Comparison of ENCODE assay signal across 33 mouse cellular contexts in the genomic region with DNA sequence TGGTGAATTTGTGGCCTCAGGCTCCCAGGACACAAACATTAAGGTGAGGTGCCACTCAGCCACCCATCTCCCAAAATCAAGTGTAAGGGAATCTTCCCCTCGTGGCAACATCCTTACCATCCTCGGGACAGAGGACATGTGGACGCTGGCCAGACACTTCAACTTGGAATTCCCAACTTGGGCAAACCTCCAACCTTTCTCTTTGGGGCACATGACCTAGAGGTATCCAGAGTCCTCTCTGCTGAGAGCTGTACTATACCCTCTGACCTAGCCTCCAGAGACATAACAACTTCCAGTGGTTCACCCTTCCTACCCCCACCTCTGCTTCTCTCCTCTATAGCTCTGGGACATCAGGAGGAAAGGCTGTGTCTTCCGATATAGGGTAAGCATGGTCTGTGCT. TPM values are rescaled to one million over a fixed set of nuclear protein-coding genes. Genes with fewer than 3 reads are reported as not detected.
DNase-seq lines count a peak whose midpoint lies in the region; ATAC-seq and TF ChIP-seq lines count a peak whose summit lies in the region.
"Had no signal": no experiment of that assay in that cellular context is flagged by ENCODE, and none has a peak within 500 bp of the region (broad histone marks: within the 10 kb centered on the region; RNA-seq: fewer than 3 reads in every experiment).

No protein-coding gene starts in this region.

- no peak overlapping the region for H3K9ac ChIP-seq in heart, embryonic 12.5 days
- H3K9ac ChIP-seq in kidney, embryonic 16.5 days (replicated peaks; ENCODE audit: low read length) = no peak overlapping the region
- H3K9ac ChIP-seq in kidney, postnatal 0 days (ENCODE audit: low read depth, low read length) = no peak overlapping the region
- H3K9ac ChIP-seq: embryonic facial prominence, embryonic 13.5 days; forebrain, embryonic 15.5 days; hindbrain, embryonic 13.5 days; limb, embryonic 15.5 days; liver, embryonic 13.5 days; midbrain, embryonic 15.5 days had no signal

- H3K36me3 ChIP-seq in heart, embryonic 12.5 days = peaks cover 86% of the 10 kb centered on the region
- H3K36me3 ChIP-seq in kidney, embryonic 16.5 days (ENCODE audit: insufficient read depth, low read length) = peaks cover 57% of the 10 kb centered on the region
- H3K36me3 ChIP-seq in kidney, postnatal 0 days (ENCODE audit: insufficient read depth, low read length) = peaks cover 40% of the 10 kb centered on the region; the same call in 1 of the 2 replicates

- DNase-seq in heart, postnatal 10 days = peak; percentile 29 to 31
- peak; percentile 87 to 91 for DNase-seq in kidney, adult 8-10 months
- DNase-seq in kidney, postnatal 0 days (ENCODE audit: low spot score) = no peak
- peak; percentile 83 to 90 for DNase-seq in kidney, postnatal 36 days
- no peak for DNase-seq in ovary, postnatal 14 days (ENCODE audit: low spot score)
- DNase-seq: adrenal gland, postnatal 36 days; cerebellum, adult 18-20 months; cerebellum, postnatal 10 days; gastrocnemius, adult 2 months; heart, adult 2 months; layer of hippocampus, postnatal 36 days; liver, embryonic 13.5 days; lung, postnatal 10 days; right cerebral cortex, adult 18-20 months; spleen, adult 18-20 months; thymus, postnatal 14 days had no signal

- H3K4me3 ChIP-seq in heart, embryonic 12.5 days = no peak overlapping the region
- H3K4me3 ChIP-seq in kidney, embryonic 16.5 days (ENCODE audit: low read length) = no peak overlapping the region
- H3K4me3 ChIP-seq in kidney, postnatal 0 days (replicated peaks; ENCODE audit: low read depth, low read length) = no peak overlapping the region
- H3K4me3 ChIP-seq: embryonic facial prominence, embryonic 13.5 days; forebrain, embryonic 10.5 days; forebrain, embryonic 15.5 days; gastrocnemius, adult 2 months; heart, adult 2 months; hindbrain, embryonic 13.5 days; layer of hippocampus, adult 2 months; limb, embryonic 10.5 days; limb, embryonic 15.5 days; liver, embryonic 13.5 days; midbrain, embryonic 15.5 days had no signal

- intact Hi-C loops in heart, postnatal 10 days (cut with DNase I) = no loop called here

- no peaks in the 10 kb centered on the region for H3K4me1 ChIP-seq in heart, embryonic 12.5 days (replicated peaks)
- H3K4me1 ChIP-seq in kidney, embryonic 16.5 days (ENCODE audit: insufficient read depth, low read length) = no peaks in the 10 kb centered on the region
- no peaks in the 10 kb centered on the region for H3K4me1 ChIP-seq in kidney, postnatal 0 days (replicated peaks; ENCODE audit: insufficient read depth, low read length)
- H3K4me1 ChIP-seq: embryonic facial prominence, embryonic 13.5 days; forebrain, embryonic 10.5 days; forebrain, embryonic 15.5 days; hindbrain, embryonic 13.5 days; limb, embryonic 10.5 days; limb, embryonic 15.5 days; midbrain, embryonic 15.5 days had no signal

- no peak overlapping the region for H3K27ac ChIP-seq in heart, embryonic 12.5 days (ENCODE audit: poor library complexity, severe bottlenecking)
- H3K27ac ChIP-seq in kidney, embryonic 16.5 days (ENCODE audit: low read length) = no peak overlapping the region
- H3K27ac ChIP-seq in kidney, postnatal 0 days = no peak overlapping the region
- H3K27ac ChIP-seq: embryonic facial prominence, embryonic 13.5 days; forebrain, embryonic 10.5 days; forebrain, embryonic 15.5 days; gastrocnemius, adult 2 months; heart, adult 2 months; hindbrain, embryonic 13.5 days; layer of hippocampus, adult 2 months; limb, embryonic 10.5 days; limb, embryonic 15.5 days; liver, embryonic 13.5 days; midbrain, embryonic 15.5 days had no signal

- no peaks in the 10 kb centered on the region for H3K9me3 ChIP-seq in heart, embryonic 12.5 days (replicated peaks)
- no peaks in the 10 kb centered on the region for H3K9me3 ChIP-seq in kidney, embryonic 16.5 days (ENCODE audit: low read length)
- H3K9me3 ChIP-seq in kidney, postnatal 0 days (replicated peaks; ENCODE audit: low read length) = no peaks in the 10 kb centered on the region
- H3K9me3 ChIP-seq: embryonic facial prominence, embryonic 13.5 days; forebrain, embryonic 10.5 days; forebrain, embryonic 15.5 days; hindbrain, embryonic 13.5 days; limb, embryonic 10.5 days; limb, embryonic 15.5 days; liver, embryonic 13.5 days; midbrain, embryonic 15.5 days had no signal

- TF ChIP-seq CTCF in kidney, postnatal 0 days (IDR thresholded peaks at IDR 0.05; ENCODE audit: low read depth) = no peak

- H3K4me2 ChIP-seq in heart, embryonic 12.5 days = no peak overlapping the region
- no peak overlapping the region for H3K4me2 ChIP-seq in kidney, embryonic 16.5 days (replicated peaks; ENCODE audit: low read depth, low read length)
- H3K4me2 ChIP-seq in kidney, postnatal 0 days (ENCODE audit: low read length) = no peak overlapping the region
- H3K4me2 ChIP-seq: embryonic facial prominence, embryonic 13.5 days; forebrain, embryonic 15.5 days; hindbrain, embryonic 13.5 days; limb, embryonic 15.5 days; liver, embryonic 13.5 days; midbrain, embryonic 15.5 days had no signal

- ATAC-seq in heart, embryonic 12.5 days (ENCODE audit: insufficient number of reproducible peaks, low FRiP score) = no peak
- no peak for ATAC-seq in kidney, embryonic 16.5 days (ENCODE audit: low FRiP score, low TSS enrichment)
- 0 out of 2 replicates have a peak, but pooled peaks have one; percentile 37 for ATAC-seq in kidney, postnatal 0 days (replicated peaks; ENCODE audit: low FRiP score, low read depth)
- ATAC-seq: CD4-positive, CD25-positive, alpha-beta regulatory T cell, adult 4 months; forebrain, embryonic 15.5 days; intestine, embryonic 16.5 days; midbrain, embryonic 15.5 days had no signal

- 78% methylated on average over 4 of the region's 4 CpGs for WGBS in heart, embryonic 12.5 days
- 86% methylated on average over 4 of the region's 4 CpGs for WGBS in kidney, embryonic 16.5 days
- 85% methylated on average over 4 of the region's 4 CpGs for WGBS in kidney, postnatal 0 days

- no peaks in the 10 kb centered on the region for H3K27me3 ChIP-seq in heart, embryonic 12.5 days (replicated peaks)
- no peaks in the 10 kb centered on the region for H3K27me3 ChIP-seq in kidney, embryonic 16.5 days (ENCODE audit: insufficient read depth, low read length)
- no peaks in the 10 kb centered on the region for H3K27me3 ChIP-seq in kidney, postnatal 0 days (ENCODE audit: insufficient read depth, low read length)
- H3K27me3 ChIP-seq: embryonic facial prominence, embryonic 13.5 days; forebrain, embryonic 15.5 days; hindbrain, embryonic 13.5 days; limb, embryonic 15.5 days; liver, embryonic 13.5 days; midbrain, embryonic 15.5 days had no signal

RNA-seq across cellular contexts. Expression of a gene that starts 12.6 kb away (rescaled TPM):
- 1 to 10 TPM; 9.3 TPM for total RNA-seq in heart, postnatal 10 days (2021)
- polyA plus RNA-seq in heart, embryonic 12.5 days (2016; fragmentation: Nextera tagmentation; extraction: Ambion mirVana) = 18.4 and 25.8 TPM in 2 replicates
- polyA plus RNA-seq in kidney, embryonic 16.5 days (2015; fragmentation: Nextera tagmentation; extraction: Ambion mirVana) = 29.5 and 33.2 TPM in 2 replicates
- polyA plus RNA-seq in kidney, postnatal 0 days (2015; fragmentation: Nextera tagmentation; extraction: Ambion mirVana) = 21.2 and 22.9 TPM in 2 replicates

RNA-seq across cellular contexts. Expression of a gene that starts 38.7 kb away (rescaled TPM):
- not detected for total RNA-seq in heart, postnatal 10 days (2021)
- not detected in 2 replicates for polyA plus RNA-seq in heart, embryonic 12.5 days (2016; fragmentation: Nextera tagmentation; extraction: Ambion mirVana)
- polyA plus RNA-seq in kidney, embryonic 16.5 days (2015; fragmentation: Nextera tagmentation; extraction: Ambion mirVana) = 0.05 TPM in 1 of 2 replicates, not detected in the other
- polyA plus RNA-seq in kidney, postnatal 0 days (2015; fragmentation: Nextera tagmentation; extraction: Ambion mirVana) = not detected in 2 replicates
- total RNA-seq: adrenal gland, adult 18-20 months; adrenal gland, postnatal 36 days; gastrocnemius, adult 2 months; gastrocnemius, postnatal 4 days; heart, adult 2 months; heart, postnatal 25 days had no signal
- polyA plus RNA-seq: CD4-positive, CD25-positive, alpha-beta regulatory T cell, adult 4 months; neural tube, embryonic 11.5 days; urinary bladder, adult 2 months had no signal

Comparison
In these comparisons a context has a peak if more than half of its experiments do, and no peak if none do; other contexts are left out.
1. DNase-seq: peak in heart, postnatal 10 days (2 of 2), kidney, adult 8-10 months (2 of 2) and kidney, postnatal 36 days (2 of 2); none in kidney, postnatal 0 days (single experiment) and ovary, postnatal 14 days (single experiment).